Mouse (Mus musculus) C2C12 (cell line): ENCODE data around the gene Ebf1. TPM values are rescaled to one million over a fixed set of nuclear protein-coding genes. Genes with fewer than 3 reads are reported as not detected.

Experiments used
- H3K27me3 ChIP-seq: one replicate; pipeline ENCODE4 v1.6.1; 2011; ENCODE audit not compliant: control insufficient read depth, insufficient read depth, insufficient read length
- H3K36me3 ChIP-seq: one replicate; pipeline ENCODE4 v1.6.1; 2011; ENCODE audit not compliant: control insufficient read depth, insufficient read depth
- H3K4me3 ChIP-seq: one replicate; pipeline ENCODE4 v1.5.1; 2011; ENCODE audit warnings: mild to moderate bottlenecking, control low read depth; ENCODE audit not compliant: poor library complexity, insufficient read depth, severe bottlenecking
- H3K79me2 ChIP-seq: one replicate; pipeline ENCODE4 v1.6.1; 2011; ENCODE audit not compliant: control insufficient read depth, insufficient read depth
- H3K79me3 ChIP-seq: one replicate; pipeline ENCODE4 v1.6.1; 2011; ENCODE audit warnings: low read depth, control low read depth
- H3ac ChIP-seq: one replicate; pipeline ENCODE3; 2011; ENCODE audit warnings: low read depth; ENCODE audit not compliant: control insufficient read depth, insufficient read length
- CEBPB ChIP-seq: IDR thresholded peaks from one replicate; pipeline ENCODE4 v1.6.1; 2011; ENCODE audit warnings: low read depth, mild to moderate bottlenecking, control low read depth, moderate library complexity
- CTCF ChIP-seq: IDR thresholded peaks from one replicate; pipeline ENCODE4 v1.5.1; 2011; ENCODE audit not compliant: control insufficient read depth, insufficient read depth, insufficient read length
- FOSL1 ChIP-seq: IDR thresholded peaks from one replicate; pipeline ENCODE4 v1.8.0; 2011; ENCODE audit warnings: mild to moderate bottlenecking, low read length; ENCODE audit not compliant: poor library complexity, insufficient read depth, severe bottlenecking
- MAX ChIP-seq: IDR thresholded peaks from one replicate; pipeline ENCODE4 v1.6.1; 2011; ENCODE audit warnings: mild to moderate bottlenecking, control low read depth
- MYOD1 ChIP-seq: IDR thresholded peaks from one replicate; pipeline ENCODE4 v1.6.1; 2011; ENCODE audit warnings: low read depth; ENCODE audit not compliant: control insufficient read depth, insufficient read length
- MYOG ChIP-seq: IDR thresholded peaks from one replicate; pipeline ENCODE4 v1.6.1; 2011; ENCODE audit not compliant: control insufficient read depth, insufficient read length; ENCODE audit errors: extremely low read depth
- USF1 ChIP-seq: IDR thresholded peaks from one replicate; pipeline ENCODE4 v1.6.1; 2011; ENCODE audit warnings: low read depth, mild to moderate bottlenecking, control low read depth, moderate library complexity
- polyA plus RNA-seq: library from polyadenylated mRNA; unstranded; fragments of >200 nt; fragmentation: generic; extraction: Trizol; gene quantifications from one replicate; pipeline ENCODE4 v1.2.1, GENCODE M21; 2012; ENCODE audit warnings: missing spikeins

Ebf1 gene
- polyA plus RNA-seq, 1 experiment: 4.3 TPM

DNA sequence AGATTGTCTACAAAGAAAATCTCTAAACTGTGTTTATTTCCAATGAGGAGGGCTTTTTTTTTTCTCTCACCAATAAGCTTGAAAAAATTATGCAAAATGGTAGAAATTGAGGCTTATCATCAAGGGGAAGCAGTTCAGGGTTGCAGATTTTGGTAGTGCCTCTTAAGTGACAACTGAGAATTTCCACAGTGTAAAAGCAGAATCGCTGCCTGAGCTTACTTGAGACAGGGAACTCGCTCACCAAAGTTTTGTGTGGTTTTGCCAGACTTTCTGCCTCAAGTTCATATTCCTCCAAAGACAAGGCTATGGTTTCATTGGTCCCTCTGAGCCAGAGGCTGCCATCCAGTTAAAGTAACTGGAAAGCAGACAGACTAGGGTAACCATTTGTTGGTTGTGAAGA is 128.8 kb downstream of the Ebf1 start:
- no peaks in the 10 kb centered on the region for H3K79me2 ChIP-seq
- no peak overlapping the region for H3K4me3 ChIP-seq
- TF ChIP-seq MYOD1: no peak
- no peak for TF ChIP-seq MYOG
- TF ChIP-seq FOSL1: no peak
- TF ChIP-seq USF1: no peak
- no peak for TF ChIP-seq MAX
- no peak for TF ChIP-seq CEBPB
- TF ChIP-seq CTCF: no peak
- H3K79me3 ChIP-seq: peaks cover 2% of the 10 kb centered on the region
- no peaks in the 10 kb centered on the region for H3K27me3 ChIP-seq
- no peaks in the 10 kb centered on the region for H3K36me3 ChIP-seq
- H3ac ChIP-seq: no peak overlapping the region

- no peak for TF ChIP-seq CEBPB
- TF ChIP-seq MYOD1: peak; percentile 25
Measured at GRCm38 (mm10) chr11:44746731-44747130, 129.6 kb downstream of the Ebf1 start.

GRCm38 (mm10) chr11:44749309-44749708 is 132.2 kb downstream of the Ebf1 start:
- Histone ChIP-seq H3ac (no peak overlapping the region), H3K27me3 (no peaks in the 10 kb centered on the region), H3K4me3 (no peak overlapping the region), H3K79me2 (no peaks in the 10 kb centered on the region), H3K79me3 (no peaks in the 10 kb centered on the region), H3K36me3 (no peaks in the 10 kb centered on the region)
- no peak for TF ChIP-seq MAX
- TF ChIP-seq USF1: no peak
- no peak for TF ChIP-seq CEBPB
- no peak for TF ChIP-seq MYOD1
- no peak for TF ChIP-seq CTCF
- TF ChIP-seq MYOG: no peak
- TF ChIP-seq FOSL1: no peak

More at GRCm38 (mm10) chr11:44746731-44747130, 129.6 kb downstream of the Ebf1 start:
- H3K27me3 ChIP-seq: no peaks in the 10 kb centered on the region
- H3K36me3 ChIP-seq: no peaks in the 10 kb centered on the region
- no peaks in the 10 kb centered on the region for H3K79me2 ChIP-seq
- H3ac ChIP-seq: no peak overlapping the region
- H3K4me3 ChIP-seq: no peak overlapping the region
- peaks cover 2% of the 10 kb centered on the region for H3K79me3 ChIP-seq

DNA sequence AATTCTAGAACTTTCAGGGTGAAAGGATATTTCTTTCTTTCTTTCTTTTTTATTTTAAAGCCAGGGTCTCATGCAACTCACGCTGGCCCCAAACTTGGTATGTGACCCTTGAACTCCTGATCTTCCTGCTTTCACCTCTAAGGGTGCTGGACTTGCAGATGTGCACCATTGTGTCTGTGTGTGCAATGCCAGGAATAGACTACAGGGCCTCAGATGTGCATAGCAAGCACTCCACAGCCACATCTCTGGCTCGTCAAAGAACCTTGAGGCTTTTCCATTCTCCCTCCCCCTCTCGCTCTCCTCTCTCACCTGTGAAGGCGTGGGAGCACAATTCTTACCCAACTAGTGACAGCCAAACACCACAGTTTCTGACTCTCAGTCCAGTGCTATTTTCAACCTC is 137.2 kb downstream of the Ebf1 start:
- Histone ChIP-seq H3K36me3 (peaks cover 4% of the 10 kb centered on the region), H3K4me3 (no peak overlapping the region), H3K79me3 (peaks cover 1% of the 10 kb centered on the region), H3K79me2 (no peaks in the 10 kb centered on the region), H3K27me3 (no peaks in the 10 kb centered on the region), H3ac (no peak overlapping the region)
- no peak for TF ChIP-seq MYOD1
- no peak for TF ChIP-seq MYOG
- TF ChIP-seq CTCF: no peak
- TF ChIP-seq FOSL1: no peak
- no peak for TF ChIP-seq MAX
- no peak for TF ChIP-seq USF1
- no peak for TF ChIP-seq CEBPB

DNA sequence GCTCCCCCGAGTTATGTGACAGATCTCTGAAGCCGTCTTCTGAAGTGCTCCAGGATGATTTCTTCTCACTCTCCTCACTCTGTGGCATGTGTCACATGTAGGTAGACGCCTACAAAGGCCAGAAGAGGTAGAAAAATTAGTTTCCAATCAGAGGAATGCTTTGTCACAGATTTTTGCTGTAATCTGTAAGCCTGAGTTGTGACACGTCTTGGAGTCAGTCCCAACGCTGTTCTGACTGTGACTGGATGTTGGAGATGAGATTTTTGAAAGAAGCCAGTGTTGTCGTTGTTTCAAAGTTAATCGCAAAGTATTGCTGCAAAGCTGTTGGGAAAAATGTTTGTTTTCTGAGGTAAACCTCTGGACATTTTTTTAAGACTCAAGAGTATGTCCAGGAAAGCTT is 139.2 kb downstream of the Ebf1 start:
- Histone ChIP-seq H3K36me3 (peaks cover 4% of the 10 kb centered on the region), H3K4me3 (no peak overlapping the region), H3K79me2 (no peaks in the 10 kb centered on the region), H3ac (no peak overlapping the region), H3K27me3 (no peaks in the 10 kb centered on the region), H3K79me3 (peaks cover 1% of the 10 kb centered on the region)
- TF ChIP-seq MYOG: no peak
- TF ChIP-seq FOSL1: no peak
- no peak for TF ChIP-seq MYOD1
- no peak for TF ChIP-seq MAX
- no peak for TF ChIP-seq CEBPB
- TF ChIP-seq CTCF: no peak
- no peak for TF ChIP-seq USF1

DNA sequence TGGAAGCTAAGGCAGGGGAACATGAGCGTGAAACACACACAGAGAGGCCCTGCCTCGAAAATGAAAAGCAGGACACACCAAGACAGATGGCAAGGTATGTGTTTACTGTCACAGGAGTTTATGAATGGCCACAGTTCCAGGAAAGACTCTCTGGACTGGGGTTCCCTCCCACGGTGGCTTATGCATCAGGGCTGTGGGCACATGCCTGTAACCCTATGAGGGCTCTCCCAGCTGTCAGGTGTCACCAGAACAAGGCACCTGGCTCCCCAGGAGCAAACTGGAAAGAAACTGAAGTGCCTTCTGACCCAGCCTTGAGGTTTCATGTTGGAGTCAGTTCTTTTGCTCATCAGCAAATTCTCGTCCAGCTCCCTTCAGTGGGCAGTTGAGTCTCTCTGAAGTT is 141.7 kb downstream of the Ebf1 start:
- Histone ChIP-seq H3K36me3 (peaks cover 4% of the 10 kb centered on the region), H3K79me3 (peaks cover 1% of the 10 kb centered on the region), H3K4me3 (no peak overlapping the region), H3K79me2 (no peaks in the 10 kb centered on the region), H3K27me3 (no peaks in the 10 kb centered on the region), H3ac (no peak overlapping the region)
- TF ChIP-seq CEBPB (no peak), MYOD1 (no peak), CTCF (no peak), MYOG (no peak), FOSL1 (no peak), MAX (no peak), USF1 (no peak)
